Mouse (Mus musculus) embryonic fibroblast, embryonic 13.5 days (primary cell): ENCODE results near the gene Tex261.
A peak's percentile ranks its signal among the peaks of the same experiment; 100 is the strongest.

Experiments
- CTCF ChIP-seq: IDR thresholded peaks from 2 replicates; pipeline ENCODE4 v1.5.1; 2011; ENCODE audit warnings: mild to moderate bottlenecking, control low read depth, low read length, moderate library complexity, borderline replicate concordance; ENCODE audit not compliant: insufficient read depth
- POLR2A ChIP-seq: IDR thresholded peaks from 2 replicates; pipeline ENCODE4 v1.6.1; 2011; ENCODE audit warnings: low read depth, mild to moderate bottlenecking, control low read depth, low read length, moderate library complexity

DNA sequence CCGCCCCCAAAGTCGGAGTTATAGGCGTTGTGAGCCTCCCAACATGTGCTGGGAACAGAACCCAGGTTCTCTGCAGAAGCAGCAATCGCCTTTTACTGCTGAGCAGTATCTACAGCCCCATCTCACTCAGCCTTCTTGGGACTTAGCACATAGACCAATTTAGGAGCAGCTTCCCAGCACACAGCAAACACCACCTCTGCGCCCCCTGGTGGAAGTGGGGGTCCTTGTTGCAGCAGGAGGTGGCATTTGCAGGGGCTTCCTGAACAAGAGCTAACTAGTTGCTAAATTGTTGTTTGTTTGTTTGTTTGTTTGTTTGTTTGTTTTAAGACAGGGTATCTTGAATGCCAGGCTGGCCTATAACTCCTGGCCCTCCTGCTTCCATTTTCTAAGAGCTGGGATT lies 44.5 kb downstream of the Tex261 start:
- TF ChIP-seq CTCF = peak; percentile 71
- TF ChIP-seq POLR2A = no peak
